Mouse (Mus musculus) yolk sac, embryonic 10.5 days (tissue): ENCODE measurements around the gene Vmn1r90.
"Not testable (repeated sequence)": the region's sequence is repeated elsewhere in the genome, so short reads cannot be mapped to it uniquely, and the experiment has no call there.

Source experiments
- DNase-seq: peaks from one replicate; pipeline ENCODE4 v3.0.0-alpha.2; 2017; ENCODE audit warnings: low spot score

Gene Vmn1r90

GRCm38 (mm10) chr7:14563406-14563805 is at the start of gene Vmn1r90:
Gene Vmn1r90 (minus strand): TSS chr7:14563506.
- DNase-seq, result no peak

- DNase-seq, result not testable (repeated sequence)
Measured at GRCm38 (mm10) chr7:14593009-14593408, 29.7 kb upstream of the Vmn1r90 start.

GRCm38 (mm10) chr7:14552284-14552683 is 11.0 kb downstream of the Vmn1r90 start:
- DNase-seq, result no peak

GRCm38 (mm10) chr7:14525280-14525679 is 38.0 kb downstream of the Vmn1r90 start:
- no peak for DNase-seq

- DNase-seq, result no peak
Measured at GRCm38 (mm10) chr7:14522636-14523035, 40.7 kb downstream of the Vmn1r90 start.

- DNase-seq, result no peak
Measured at GRCm38 (mm10) chr7:14518301-14518700, 45.0 kb downstream of the Vmn1r90 start.
